Mouse (Mus musculus) spleen, adult 2 months (tissue): ENCODE measurements around the gene Eaf2.

ENCODE experiments used
- CTCF ChIP-seq: fragments of 200-500 bp; IDR thresholded peaks from 2 replicates; pipeline ENCODE4 v1.5.1; 2011; ENCODE audit warnings: mild to moderate bottlenecking, inconsistent platforms; ENCODE audit not compliant: insufficient read depth, insufficient read length, insufficient replicate concordance; ENCODE audit errors: extremely low read depth
- POLR2A ChIP-seq: fragments of 200-500 bp; IDR thresholded peaks from 2 replicates; pipeline ENCODE4 v1.6.1; 2011; ENCODE audit warnings: low read depth, low read length, inconsistent platforms

- TF ChIP-seq POLR2A (no peak), CTCF (no peak)
These were observed 8.0 kb upstream of the Eaf2 start for GRCm38 (mm10) chr16:36882737-36883343.
